Mouse (Mus musculus): ENCODE measurements around the gene Myo16. TPM values are rescaled to one million over a fixed set of nuclear protein-coding genes. Genes with fewer than 3 reads are reported as not detected.

Gene Myo16
- polyA plus RNA-seq, 1 experiment = not detected

- Histone ChIP-seq H3K9ac (ENCODE audit: low read depth, poor library complexity, severe bottlenecking) (no peak overlapping the region), H3K9me3 (replicated peaks; ENCODE audit: control insufficient read depth, insufficient read depth, low read length, poor library complexity, severe bottlenecking) (0 out of 2 replicates have a peak, but pooled peaks cover 4% of the 10 kb centered on the region), H3K27me3 (ENCODE audit: control insufficient read depth, insufficient read depth, low read length, poor library complexity, severe bottlenecking) (no peaks in the 10 kb centered on the region), H3K4me1 (ENCODE audit: control insufficient read depth, insufficient read depth, low read length) (peaks cover 3% of the 10 kb centered on the region), H3K36me3 (ENCODE audit: control insufficient read depth, insufficient read depth, low read length, poor library complexity, severe bottlenecking) (no peaks in the 10 kb centered on the region), H3K4me3 (ENCODE audit: low read depth, low read length) (no peak overlapping the region), H3K27ac (ENCODE audit: insufficient read depth, low read length) (no peak overlapping the region)
- TF ChIP-seq CTCF (IDR thresholded peaks at IDR 0.05; ENCODE audit: low read depth, low read length) = no peak
- no peak for TF ChIP-seq POLR2A (IDR thresholded peaks at IDR 0.05; ENCODE audit: insufficient read depth, low read length)
- TF ChIP-seq EP300 (IDR thresholded peaks at IDR 0.05; ENCODE audit: insufficient read depth, low read depth, low read length) = no peak
Measured at GRCm38 (mm10) chr8:10178986-10179385, 25.3 kb downstream of the Myo16 start.

GRCm38 (mm10) chr8:10190607-10191006, 36.9 kb downstream of the Myo16 start:
- Histone ChIP-seq H3K27ac (ENCODE audit: insufficient read depth, low read length) (no peak overlapping the region), H3K9me3 (replicated peaks; ENCODE audit: control insufficient read depth, insufficient read depth, low read length, poor library complexity, severe bottlenecking) (no peaks in the 10 kb centered on the region), H3K9ac (ENCODE audit: low read depth, poor library complexity, severe bottlenecking) (no peak overlapping the region), H3K27me3 (ENCODE audit: control insufficient read depth, insufficient read depth, low read length, poor library complexity, severe bottlenecking) (no peaks in the 10 kb centered on the region), H3K4me1 (ENCODE audit: control insufficient read depth, insufficient read depth, low read length) (no peaks in the 10 kb centered on the region), H3K4me3 (ENCODE audit: low read depth, low read length) (no peak overlapping the region), H3K36me3 (ENCODE audit: control insufficient read depth, insufficient read depth, low read length, poor library complexity, severe bottlenecking) (no peaks in the 10 kb centered on the region)
- TF ChIP-seq POLR2A (IDR thresholded peaks at IDR 0.05; ENCODE audit: insufficient read depth, low read length) = no peak
- TF ChIP-seq CTCF (IDR thresholded peaks at IDR 0.05; ENCODE audit: low read depth, low read length) = no peak
- TF ChIP-seq EP300 (IDR thresholded peaks at IDR 0.05; ENCODE audit: insufficient read depth, low read depth, low read length) = no peak

GRCm38 (mm10) chr8:10198164-10198563, 44.5 kb downstream of the Myo16 start:
- no peak for TF ChIP-seq POLR2A (IDR thresholded peaks at IDR 0.05; ENCODE audit: insufficient read depth, low read length)
- no peak for TF ChIP-seq CTCF (IDR thresholded peaks at IDR 0.05; ENCODE audit: low read depth, low read length)
- no peak for TF ChIP-seq EP300 (IDR thresholded peaks at IDR 0.05; ENCODE audit: insufficient read depth, low read depth, low read length)
- no peaks in the 10 kb centered on the region for H3K36me3 ChIP-seq (ENCODE audit: control insufficient read depth, insufficient read depth, low read length, poor library complexity, severe bottlenecking)
- no peaks in the 10 kb centered on the region for H3K4me1 ChIP-seq (ENCODE audit: control insufficient read depth, insufficient read depth, low read length)
- no peak overlapping the region for H3K4me3 ChIP-seq (ENCODE audit: low read depth, low read length)
- no peaks in the 10 kb centered on the region for H3K27me3 ChIP-seq (ENCODE audit: control insufficient read depth, insufficient read depth, low read length, poor library complexity, severe bottlenecking)
- H3K9me3 ChIP-seq (replicated peaks; ENCODE audit: control insufficient read depth, insufficient read depth, low read length, poor library complexity, severe bottlenecking) = no peaks in the 10 kb centered on the region
- no peak overlapping the region for H3K27ac ChIP-seq (ENCODE audit: insufficient read depth, low read length)
- no peak overlapping the region for H3K9ac ChIP-seq (ENCODE audit: low read depth, poor library complexity, severe bottlenecking)

- H3K27me3 ChIP-seq (ENCODE audit: control insufficient read depth, insufficient read depth, low read length, poor library complexity, severe bottlenecking) = no peaks in the 10 kb centered on the region
- TF ChIP-seq POLR2A (IDR thresholded peaks at IDR 0.05; ENCODE audit: insufficient read depth, low read length) (no peak), EP300 (IDR thresholded peaks at IDR 0.05; ENCODE audit: insufficient read depth, low read depth, low read length) (no peak), CTCF (IDR thresholded peaks at IDR 0.05; ENCODE audit: low read depth, low read length) (no peak)
Measured at GRCm38 (mm10) chr8:10199301-10199700, 45.6 kb downstream of the Myo16 start.

GRCm38 (mm10) chr8:10200042-10200441, 46.3 kb downstream of the Myo16 start:
- no peak overlapping the region for H3K4me3 ChIP-seq (ENCODE audit: low read depth, low read length)
- H3K27me3 ChIP-seq (ENCODE audit: control insufficient read depth, insufficient read depth, low read length, poor library complexity, severe bottlenecking) = no peaks in the 10 kb centered on the region
- no peak overlapping the region for H3K27ac ChIP-seq (ENCODE audit: insufficient read depth, low read length)
- H3K9ac ChIP-seq (ENCODE audit: low read depth, poor library complexity, severe bottlenecking) = no peak overlapping the region
- no peaks in the 10 kb centered on the region for H3K9me3 ChIP-seq (replicated peaks; ENCODE audit: control insufficient read depth, insufficient read depth, low read length, poor library complexity, severe bottlenecking)
- H3K36me3 ChIP-seq (ENCODE audit: control insufficient read depth, insufficient read depth, low read length, poor library complexity, severe bottlenecking) = no peaks in the 10 kb centered on the region
- no peak for TF ChIP-seq POLR2A (IDR thresholded peaks at IDR 0.05; ENCODE audit: insufficient read depth, low read length)
- TF ChIP-seq EP300 (IDR thresholded peaks at IDR 0.05; ENCODE audit: insufficient read depth, low read depth, low read length) = no peak
- no peak for TF ChIP-seq CTCF (IDR thresholded peaks at IDR 0.05; ENCODE audit: low read depth, low read length)
- H3K4me1 ChIP-seq (ENCODE audit: control insufficient read depth, insufficient read depth, low read length) = no peaks in the 10 kb centered on the region

More at GRCm38 (mm10) chr8:10199301-10199700, 45.6 kb downstream of the Myo16 start:
- H3K36me3 ChIP-seq (ENCODE audit: control insufficient read depth, insufficient read depth, low read length, poor library complexity, severe bottlenecking) = no peaks in the 10 kb centered on the region
- no peaks in the 10 kb centered on the region for H3K4me1 ChIP-seq (ENCODE audit: control insufficient read depth, insufficient read depth, low read length)
- H3K27ac ChIP-seq (ENCODE audit: insufficient read depth, low read length) = no peak overlapping the region
- no peak overlapping the region for H3K9ac ChIP-seq (ENCODE audit: low read depth, poor library complexity, severe bottlenecking)
- H3K9me3 ChIP-seq (replicated peaks; ENCODE audit: control insufficient read depth, insufficient read depth, low read length, poor library complexity, severe bottlenecking) = no peaks in the 10 kb centered on the region
- no peak overlapping the region for H3K4me3 ChIP-seq (ENCODE audit: low read depth, low read length)

GRCm38 (mm10) chr8:10215023-10215422, 61.3 kb downstream of the Myo16 start:
- no peaks in the 10 kb centered on the region; the same call in 1 of the 2 replicates for H3K27me3 ChIP-seq (ENCODE audit: control insufficient read depth, insufficient read depth, low read length, poor library complexity, severe bottlenecking)
- no peaks in the 10 kb centered on the region for H3K9me3 ChIP-seq (replicated peaks; ENCODE audit: control insufficient read depth, insufficient read depth, low read length, poor library complexity, severe bottlenecking)
- no peak overlapping the region for H3K27ac ChIP-seq (ENCODE audit: insufficient read depth, low read length)
- H3K4me3 ChIP-seq (ENCODE audit: low read depth, low read length) = no peak overlapping the region
- TF ChIP-seq EP300 (IDR thresholded peaks at IDR 0.05; ENCODE audit: insufficient read depth, low read depth, low read length) (no peak), POLR2A (IDR thresholded peaks at IDR 0.05; ENCODE audit: insufficient read depth, low read length) (no peak), CTCF (IDR thresholded peaks at IDR 0.05; ENCODE audit: low read depth, low read length) (no peak)
- H3K9ac ChIP-seq (ENCODE audit: low read depth, poor library complexity, severe bottlenecking) = no peak overlapping the region
- H3K4me1 ChIP-seq (ENCODE audit: control insufficient read depth, insufficient read depth, low read length) = no peaks in the 10 kb centered on the region
- no peaks in the 10 kb centered on the region for H3K36me3 ChIP-seq (ENCODE audit: control insufficient read depth, insufficient read depth, low read length, poor library complexity, severe bottlenecking)

Data from ES-Bruce4 (cell line).